Mouse (Mus musculus) CD4-positive, CD25-positive, alpha-beta regulatory T cell, adult 4 months (primary cell): ENCODE data around the gene Utf1. TPM values are rescaled to one million over a fixed set of nuclear protein-coding genes. Genes with fewer than 3 reads are reported as not detected.
A peak's percentile ranks its signal among the peaks of the same experiment; 100 is the strongest.

Experiments
- ATAC-seq: one replicate; pipeline ENCODE4 v1.8.0; 2017
- polyA plus RNA-seq, 2 experiments: library from polyadenylated mRNA; unstranded; fragments of 100-300 nt; shearing (Covaris generic); gene quantifications; one replicate each; pipeline ENCODE4 v1.2.1; 2017

The Utf1 gene
- polyA plus RNA-seq, 2 experiments from 2014 or later, result 3.7 to 6.1 TPM

DNA sequence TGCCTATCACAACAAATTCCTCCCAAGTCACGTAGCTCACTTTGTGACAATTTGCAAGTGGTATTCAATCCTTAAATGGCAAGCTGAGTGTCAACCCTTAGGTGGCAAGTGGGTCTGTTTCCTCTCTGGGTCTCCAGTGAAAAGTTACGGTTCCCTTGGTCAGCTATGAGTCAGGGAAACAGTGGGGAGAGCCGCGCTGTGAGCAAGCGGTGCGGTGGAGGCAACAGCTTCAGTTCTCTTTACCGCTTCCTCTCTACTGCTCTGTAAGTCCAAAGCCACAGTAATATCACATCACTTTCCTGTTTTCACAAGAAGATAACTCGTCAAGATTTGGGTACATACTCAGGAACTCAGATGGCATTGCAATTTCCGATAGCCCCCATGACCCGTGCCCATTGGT is 30.7 kb downstream of the Utf1 start:
- ATAC-seq, result peak; percentile 68

DNA sequence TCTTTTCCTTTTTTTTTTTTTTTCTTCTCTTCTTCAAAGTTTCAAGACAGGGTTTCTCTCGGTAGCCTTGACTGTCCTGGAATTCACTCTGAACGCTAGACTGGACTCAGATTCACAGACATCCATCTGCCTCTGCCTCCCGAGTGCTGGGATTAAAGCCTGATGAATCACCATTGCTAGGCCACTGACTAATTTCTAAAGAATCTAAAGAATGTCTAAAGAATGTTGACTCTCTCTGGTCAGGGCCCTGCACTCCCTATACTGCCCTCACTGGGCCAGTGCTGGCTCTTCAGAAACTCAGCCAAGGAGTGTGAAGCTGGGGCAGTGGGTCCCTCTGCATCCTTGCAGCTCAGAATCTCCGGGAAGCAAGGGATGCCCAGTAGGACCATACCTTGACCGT is 31.9 kb downstream of the Utf1 start:
- no peak for ATAC-seq

DNA sequence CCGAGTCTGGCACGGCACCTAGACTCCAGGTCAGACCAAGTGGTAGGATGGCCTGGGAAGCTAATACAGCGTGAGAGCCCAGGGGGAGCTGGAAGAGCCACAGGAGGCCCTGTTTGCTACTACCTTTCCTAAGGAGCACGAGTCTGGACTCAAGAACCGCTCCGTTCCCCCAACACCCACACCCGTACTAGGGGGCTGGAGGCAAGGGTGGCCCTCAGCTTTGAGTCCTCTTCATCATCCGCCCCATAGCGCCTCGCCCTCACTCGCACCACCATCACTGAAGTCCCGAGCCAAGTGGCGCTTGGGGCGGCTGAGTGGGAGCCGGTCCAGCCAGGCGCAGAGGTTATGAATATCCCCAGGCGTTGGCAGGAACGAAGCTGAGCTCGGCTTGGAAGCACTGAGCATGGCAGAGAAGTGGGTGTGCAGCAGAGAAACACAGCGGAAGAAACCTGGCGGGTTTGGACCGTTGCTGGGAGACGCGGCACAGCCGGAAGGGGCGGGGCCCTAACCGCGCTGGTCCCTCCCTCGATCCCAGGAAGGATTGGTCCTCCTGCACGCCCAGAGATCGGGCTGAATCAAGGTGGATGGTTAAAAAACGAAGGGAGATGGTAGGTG is 34.8 kb downstream of the Utf1 start, which contains the start of gene 6430531B16Rik:
Gene 6430531B16Rik, minus strand, starts transcription at position 478 of the 615 bp plus-strand sequence.
- peak; percentile 91 for ATAC-seq

DNA sequence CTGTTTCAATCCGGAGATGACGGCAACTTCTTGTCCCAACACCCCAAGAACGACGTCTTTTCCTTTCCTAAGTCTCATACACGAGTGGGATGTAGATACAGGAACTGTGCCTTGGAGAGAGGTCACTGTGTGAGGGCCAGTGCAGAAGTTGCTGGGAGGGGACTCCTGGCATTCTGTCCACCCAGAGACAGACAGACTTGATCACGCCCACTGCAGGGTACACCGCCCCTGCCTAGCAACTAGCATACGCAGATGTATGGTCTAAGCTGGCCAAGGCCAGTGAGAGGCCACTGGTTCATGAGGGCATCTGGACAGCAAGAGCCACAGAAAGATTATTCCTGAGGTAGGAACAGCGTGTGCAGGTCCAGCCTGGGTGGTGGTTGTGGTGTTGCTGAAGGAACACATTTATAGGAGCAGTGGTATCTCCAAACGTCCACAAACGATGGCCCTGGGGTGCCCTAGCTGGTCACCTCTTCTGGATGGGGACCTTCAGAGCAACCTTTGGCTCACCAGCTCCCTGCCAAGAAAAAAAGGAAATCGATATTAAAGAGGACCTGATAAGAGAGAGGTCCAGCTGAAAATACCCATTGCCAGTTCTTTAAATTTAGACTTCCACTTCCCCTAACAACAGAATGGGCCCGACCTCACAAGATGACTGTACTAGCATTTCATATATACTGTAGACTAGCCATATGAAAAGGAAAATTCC is 35.6 kb downstream of the Utf1 start:
- ATAC-seq, result no peak

DNA sequence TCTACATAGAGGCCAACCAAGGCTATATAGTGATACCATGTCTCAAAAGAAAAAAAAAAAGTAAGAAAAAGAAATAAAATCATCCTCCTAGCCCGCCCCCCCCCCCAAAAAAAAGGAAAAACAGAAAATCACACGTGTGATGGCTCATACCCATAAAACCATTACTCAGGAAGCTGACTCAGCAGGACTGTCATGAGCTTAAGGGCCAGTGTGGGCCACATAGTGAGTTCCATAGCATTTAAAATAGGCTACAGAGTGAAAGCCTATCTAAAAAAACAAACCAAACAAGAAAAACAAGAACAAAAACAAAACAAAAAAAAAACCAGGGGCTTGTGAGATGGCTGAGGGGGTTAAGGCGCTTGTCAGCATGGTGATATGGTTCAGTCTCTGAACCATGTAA is 37.2 kb downstream of the Utf1 start:
- no peak for ATAC-seq

DNA sequence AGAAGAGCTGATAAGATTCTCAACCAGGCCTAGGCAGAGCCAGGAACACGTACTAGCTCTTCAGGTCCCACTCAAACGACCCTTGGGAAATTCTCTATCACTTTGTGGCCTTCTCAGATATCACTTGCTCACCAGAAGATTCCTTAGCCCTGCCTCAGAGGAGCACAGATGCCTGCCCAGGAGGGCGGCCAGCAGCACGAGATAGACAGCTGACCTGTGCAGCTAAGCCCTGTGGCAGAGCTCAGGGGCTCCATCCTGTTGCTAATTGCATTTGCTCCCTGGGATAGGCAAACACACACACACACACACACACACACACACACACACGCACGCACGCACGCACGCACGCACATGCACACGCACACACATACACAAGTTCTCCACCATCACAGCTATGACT is 38.5 kb downstream of the Utf1 start:
- ATAC-seq, result no peak

DNA sequence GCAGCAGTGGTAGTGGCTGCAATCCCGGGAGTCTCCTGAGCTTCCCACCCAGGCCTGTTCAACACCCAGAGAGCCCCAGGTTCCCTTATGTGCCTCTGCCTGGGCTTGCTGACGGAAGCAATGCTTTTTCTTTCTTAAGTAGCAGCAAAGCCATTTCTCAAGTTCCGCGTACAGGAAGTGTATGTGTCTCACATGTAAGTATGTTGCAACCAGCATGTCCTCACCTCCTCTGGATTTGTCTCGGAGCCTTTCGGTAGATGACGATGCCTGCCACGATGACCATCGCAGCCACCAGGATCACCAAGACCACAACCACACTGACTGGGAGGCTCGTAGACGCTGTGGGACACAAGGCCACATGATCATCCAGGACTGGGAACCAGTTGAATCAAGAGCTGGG is 40.9 kb downstream of the Utf1 start:
- ATAC-seq, result no peak

DNA sequence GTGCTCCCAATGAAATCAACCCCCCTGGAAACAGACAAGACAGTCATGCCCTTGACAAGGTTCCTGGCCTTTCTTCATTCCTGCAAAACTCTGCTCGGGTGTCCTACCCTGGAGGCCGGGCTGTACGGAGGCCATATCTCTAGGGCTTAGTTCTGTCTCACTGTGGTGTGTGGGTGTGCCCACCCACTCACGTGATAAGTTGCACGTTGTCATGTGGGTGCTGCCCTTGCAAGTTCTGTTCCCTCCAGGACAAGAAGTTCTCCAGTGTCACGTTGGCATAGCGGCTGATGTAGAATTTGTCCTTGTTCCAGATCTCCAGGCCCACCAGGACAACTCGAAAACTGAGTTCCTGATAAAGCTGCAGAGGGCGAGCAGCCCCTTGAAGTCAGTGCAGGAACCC is 44.7 kb downstream of the Utf1 start:
- ATAC-seq, result no peak

DNA sequence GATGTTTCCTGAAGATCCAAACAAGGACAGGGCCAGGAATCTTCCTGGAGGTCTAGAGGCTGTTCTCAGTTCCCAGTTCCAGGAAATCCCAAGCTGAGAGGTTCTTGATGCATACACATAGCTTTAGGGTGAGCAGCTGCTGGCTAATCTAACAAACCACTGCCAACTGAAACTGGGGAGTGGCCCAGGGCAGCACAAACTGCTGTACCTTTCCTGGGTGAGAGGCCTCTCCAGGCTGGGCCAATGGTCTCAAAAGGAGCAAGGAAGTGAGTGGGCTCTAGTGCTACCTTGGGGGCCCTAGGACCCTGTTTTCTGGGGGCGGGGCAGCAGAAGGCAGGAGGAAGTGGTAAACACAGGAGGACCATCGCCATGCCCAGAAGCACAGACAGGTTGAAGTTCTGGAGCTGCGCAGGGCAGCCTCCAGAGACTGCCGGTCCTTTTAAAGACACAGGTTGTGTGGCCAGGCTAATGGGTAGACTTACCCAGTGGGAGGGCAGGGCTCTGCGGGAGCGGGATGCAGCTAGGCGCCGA is 47.3 kb downstream of the Utf1 start:
- no peak for ATAC-seq

DNA sequence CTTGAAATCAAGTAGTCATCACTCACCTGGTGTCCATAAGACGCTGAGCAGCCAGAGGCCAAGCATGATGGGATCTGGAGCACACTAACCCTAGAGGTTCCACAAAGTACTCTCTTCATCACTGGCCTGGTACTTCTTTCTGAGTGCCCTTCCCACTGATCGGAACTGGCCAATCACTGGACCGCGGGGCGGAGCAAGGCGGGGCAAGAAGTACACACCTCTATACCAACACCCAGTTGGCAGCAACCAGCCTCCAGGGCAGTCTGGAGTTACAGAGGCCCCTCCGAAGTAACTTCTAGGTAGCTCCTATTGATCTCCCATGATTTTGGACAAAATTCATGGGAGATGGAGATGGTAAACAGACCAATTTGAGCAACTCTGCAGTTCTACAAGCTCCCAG is 48.8 kb downstream of the Utf1 start, which contains the start of gene Adam8:
Gene Adam8, minus strand, starts transcription at position 157 of the 400 bp plus-strand sequence.
- ATAC-seq, result peak; percentile 75

DNA sequence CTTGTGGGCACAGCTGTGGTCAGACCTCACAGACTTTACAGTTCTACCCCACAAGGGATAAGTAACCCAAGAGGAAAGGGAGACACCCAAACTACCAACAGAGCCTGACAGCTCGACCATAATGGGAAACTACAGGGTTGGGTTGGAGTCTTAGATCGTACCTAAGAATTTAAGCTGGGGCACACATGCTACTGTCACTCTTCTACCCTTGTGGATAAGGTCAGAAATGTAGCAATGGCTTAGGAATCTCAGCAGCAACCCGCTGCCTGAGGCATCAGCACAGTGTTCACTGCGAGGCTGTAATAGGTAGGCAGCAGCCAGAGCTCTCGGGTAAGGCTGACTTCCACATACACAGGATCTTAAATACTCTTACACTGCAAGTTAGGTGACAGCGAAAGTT is 49.9 kb downstream of the Utf1 start:
- no peak for ATAC-seq

DNA sequence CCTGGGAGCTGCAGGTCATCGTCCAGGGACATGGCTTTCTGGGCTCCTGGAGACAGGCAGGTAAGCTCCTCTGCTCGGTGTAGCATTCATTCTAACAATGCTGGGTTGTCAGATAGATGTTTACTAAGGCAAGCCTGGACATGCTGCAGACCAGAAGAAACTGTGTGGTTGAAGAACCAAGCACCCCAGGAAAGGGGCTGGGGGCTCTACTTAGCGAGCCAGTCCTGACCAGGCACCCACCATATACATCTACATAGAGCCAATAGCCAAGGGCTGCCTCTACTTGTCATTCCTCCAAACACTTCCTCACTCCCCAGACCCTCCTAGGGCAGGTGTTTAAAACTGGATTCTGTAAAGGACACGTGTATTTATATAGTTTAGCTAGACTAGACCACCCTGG is 50.6 kb downstream of the Utf1 start:
- ATAC-seq, result no peak

DNA sequence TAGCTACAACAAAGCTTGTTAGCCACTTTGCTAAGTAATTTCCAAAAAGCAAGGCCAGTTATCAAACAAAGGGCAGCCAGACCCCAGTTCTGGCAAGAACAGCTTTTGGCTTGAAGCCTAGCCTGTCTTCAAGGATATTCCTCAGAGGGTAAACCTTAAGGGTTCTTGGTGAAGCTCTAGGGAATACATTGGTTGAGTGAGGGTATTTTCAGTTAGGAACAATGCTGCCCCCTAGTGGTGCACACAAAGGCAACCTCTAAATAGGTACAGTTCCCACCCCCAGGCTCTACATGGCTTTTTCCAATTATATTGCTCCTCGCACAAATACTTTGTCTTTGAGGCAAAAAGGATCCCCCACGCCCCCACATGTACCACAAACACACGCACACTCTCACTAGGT is 51.1 kb downstream of the Utf1 start:
- ATAC-seq, result peak; percentile 78

Other genes with a start within 250 kb of the Utf1 start
- gene Adgra1, start 109.6 kb upstream of the Utf1 start, polyA plus RNA-seq, result not detected
- under 1 TPM; 0.44 to 0.58 TPM for gene Kndc1, start 49.1 kb upstream of the Utf1 start, polyA plus RNA-seq
- gene 6430531B16Rik, start 35.0 kb downstream of the Utf1 start, polyA plus RNA-seq, result 1 to 10 TPM in 1 of 2 experiments, under 1 TPM in 1; 0.46 to 1.6 TPM
- 10 to 100 TPM; 14.0 to 17.8 TPM for gene Adam8, start 48.8 kb downstream of the Utf1 start, polyA plus RNA-seq
- gene Zfp511, start 92.6 kb downstream of the Utf1 start, polyA plus RNA-seq, result 10 to 100 TPM; 28.8 to 33.0 TPM
- 10 to 100 TPM; 29.2 to 52.0 TPM for gene Tubgcp2, start 92.9 kb downstream of the Utf1 start, polyA plus RNA-seq
- gene Msx3, start 105.3 kb downstream of the Utf1 start, polyA plus RNA-seq, result under 1 TPM in 1 of 2 experiments, not detected in 1; 0.20 TPM
- not detected for gene Caly, start 138.8 kb downstream of the Utf1 start, polyA plus RNA-seq
- not detected for gene Prap1, start 149.6 kb downstream of the Utf1 start, polyA plus RNA-seq
- 1 to 10 TPM; 6.0 to 7.6 TPM for gene Fuom, start 158.7 kb downstream of the Utf1 start, polyA plus RNA-seq
- gene Paox, start 172.0 kb downstream of the Utf1 start, polyA plus RNA-seq, result 1 to 10 TPM; 2.4 to 3.7 TPM
- 10 to 100 TPM; 69.1 to 90.2 TPM for gene Echs1, start 172.7 kb downstream of the Utf1 start, polyA plus RNA-seq
- 10 to 100 TPM; 28.7 to 33.1 TPM for gene Mtg1, start 193.8 kb downstream of the Utf1 start, polyA plus RNA-seq
- not detected for gene Sprn, start 211.1 kb downstream of the Utf1 start, polyA plus RNA-seq
- not detected for gene Olfr522, start 221.0 kb downstream of the Utf1 start, polyA plus RNA-seq
- not detected for gene Olfr523, start 229.4 kb downstream of the Utf1 start, polyA plus RNA-seq